Mouse (Mus musculus): ENCODE results near the gene Aggf1. TPM values are rescaled to one million over a fixed set of nuclear protein-coding genes. Genes with fewer than 3 reads are reported as not detected.
A peak's percentile ranks its signal among the peaks of the same experiment; 100 is the strongest.

The Aggf1 gene
- polyA plus RNA-seq, 1 experiment from 2014 or later: 41.8 TPM

- peaks cover 33% of the 10 kb centered on the region for H3K4me1 ChIP-seq
- H3K4me2 ChIP-seq: peak overlapping the region; percentile 60
- 0 out of 2 replicates have a peak, but pooled peaks have one; percentile 10 for ATAC-seq (replicated peaks)
- H3K4me3 ChIP-seq: peak overlapping the region; percentile 88
- 2% methylated on average over 5 of the region's 5 CpGs for WGBS
- H3K9ac ChIP-seq: peak overlapping the region; percentile 96; the same call in 1 of the 2 replicates
- no peaks in the 10 kb centered on the region for H3K9me3 ChIP-seq
- H3K36me3 ChIP-seq (replicated peaks): no peaks in the 10 kb centered on the region
- H3K27me3 ChIP-seq (replicated peaks): no peaks in the 10 kb centered on the region
- H3K27ac ChIP-seq: peak overlapping the region; percentile 96
Measured at GRCm38 (mm10) chr13:95327345-95327741, 47.8 kb downstream of the Aggf1 start.

- Histone ChIP-seq H3K4me3 (peak overlapping the region; percentile 88), H3K9ac (peak overlapping the region; percentile 96), H3K9me3 (no peaks in the 10 kb centered on the region), H3K36me3 (replicated peaks) (no peaks in the 10 kb centered on the region), H3K27me3 (replicated peaks) (no peaks in the 10 kb centered on the region), H3K4me1 (peaks cover 33% of the 10 kb centered on the region), H3K27ac (peak overlapping the region; percentile 96), H3K4me2 (peak overlapping the region; percentile 60)
- 4% methylated on average over 21 of the region's 21 CpGs for WGBS
- no peak for ATAC-seq (replicated peaks)
Measured at GRCm38 (mm10) chr13:95326611-95327344, 48.4 kb downstream of the Aggf1 start.

GRCm38 (mm10) chr13:95325907-95326550 lies 49.1 kb downstream of the Aggf1 start:
- Histone ChIP-seq H3K27ac (peak overlapping the region; percentile 96), H3K9me3 (no peaks in the 10 kb centered on the region), H3K9ac (peak overlapping the region; percentile 96), H3K4me3 (peak overlapping the region; percentile 88), H3K27me3 (replicated peaks) (no peaks in the 10 kb centered on the region), H3K4me2 (peak overlapping the region; percentile 60), H3K36me3 (replicated peaks) (no peaks in the 10 kb centered on the region), H3K4me1 (peaks cover 33% of the 10 kb centered on the region)
- WGBS: 6% methylated on average over 5 of the region's 5 CpGs
- no peak for ATAC-seq (replicated peaks)

GRCm38 (mm10) chr13:95325080-95325906 lies 49.9 kb downstream of the Aggf1 start:
- H3K4me2 ChIP-seq: peak overlapping the region; percentile 60

GRCm38 (mm10) chr13:95324626-95325079 lies 50.5 kb downstream of the Aggf1 start:
- Histone ChIP-seq H3K36me3 (replicated peaks) (no peaks in the 10 kb centered on the region), H3K9me3 (no peaks in the 10 kb centered on the region), H3K4me3 (peak overlapping the region; percentile 88), H3K27ac (peak overlapping the region; percentile 96), H3K9ac (peak overlapping the region; percentile 96), H3K4me1 (peaks cover 33% of the 10 kb centered on the region), H3K27me3 (replicated peaks) (no peaks in the 10 kb centered on the region), H3K4me2 (peak overlapping the region; percentile 60)
- under 1% methylated on average over 22 of the region's 22 CpGs for WGBS
- ATAC-seq (replicated peaks): peak; percentile 53

More at GRCm38 (mm10) chr13:95325080-95325906, 49.9 kb downstream of the Aggf1 start:
- ATAC-seq (replicated peaks): peak; percentile 71
- WGBS: under 1% methylated on average over 62 of the region's 63 CpGs
- Histone ChIP-seq H3K4me3 (peak overlapping the region; percentile 88), H3K9ac (peak overlapping the region; percentile 96), H3K27me3 (replicated peaks) (no peaks in the 10 kb centered on the region), H3K27ac (peak overlapping the region; percentile 96), H3K4me1 (peaks cover 33% of the 10 kb centered on the region), H3K36me3 (replicated peaks) (no peaks in the 10 kb centered on the region), H3K9me3 (no peaks in the 10 kb centered on the region)

- peak overlapping the region; percentile 60 for H3K4me2 ChIP-seq
- H3K36me3 ChIP-seq (replicated peaks): no peaks in the 10 kb centered on the region
- no peaks in the 10 kb centered on the region for H3K9me3 ChIP-seq
- no peaks in the 10 kb centered on the region for H3K27me3 ChIP-seq (replicated peaks)
- WGBS: 22% methylated on average over 15 of the region's 15 CpGs
- peak; percentile 78 for ATAC-seq (replicated peaks)
- peaks cover 28% of the 10 kb centered on the region for H3K4me1 ChIP-seq
- H3K9ac ChIP-seq: peak overlapping the region; percentile 96
- H3K27ac ChIP-seq: peak overlapping the region; percentile 96
- peak overlapping the region; percentile 88 for H3K4me3 ChIP-seq
Measured at GRCm38 (mm10) chr13:95323950-95324625, 51.1 kb downstream of the Aggf1 start.

- Histone ChIP-seq H3K4me2 (peak within 1 kb of the TSS; percentile 60), H3K27me3 (replicated peaks) (no peaks in the 10 kb centered on the region), H3K27ac (peak within 1 kb of the TSS; percentile 96), H3K9ac (peak within 1 kb of the TSS; percentile 96), H3K9me3 (no peaks in the 10 kb centered on the region), H3K4me1 (peaks cover 23% of the 10 kb centered on the region), H3K4me3 (peak within 1 kb of the TSS; percentile 88), H3K36me3 (replicated peaks) (no peaks in the 10 kb centered on the region)
- 91% methylated on average over 6 of the region's 6 CpGs for WGBS
- no peak for ATAC-seq (replicated peaks)
Measured at GRCm38 (mm10) chr13:95323400-95323799, 51.8 kb downstream of the Aggf1 start, which contains the start of gene Zbed3. TSS of gene Zbed3 (plus strand) at chr13:95323612.

- Histone ChIP-seq H3K4me2 (no peak overlapping the region), H3K4me3 (no peak overlapping the region), H3K27me3 (replicated peaks) (no peaks in the 10 kb centered on the region), H3K9me3 (no peaks in the 10 kb centered on the region), H3K9ac (no peak overlapping the region), H3K36me3 (replicated peaks) (no peaks in the 10 kb centered on the region), H3K4me1 (no peaks in the 10 kb centered on the region), H3K27ac (no peak overlapping the region)
- ATAC-seq (replicated peaks): no peak
- 62% methylated on average over 4 of the region's 4 CpGs for WGBS
Measured at GRCm38 (mm10) chr13:95320451-95320850, 54.7 kb downstream of the Aggf1 start.

- Histone ChIP-seq H3K36me3 (replicated peaks) (no peaks in the 10 kb centered on the region), H3K9me3 (no peaks in the 10 kb centered on the region), H3K4me3 (no peak overlapping the region), H3K4me2 (no peak overlapping the region), H3K27me3 (replicated peaks) (no peaks in the 10 kb centered on the region), H3K9ac (no peak overlapping the region), H3K4me1 (no peaks in the 10 kb centered on the region), H3K27ac (no peak overlapping the region)
- WGBS: 80% methylated on average over 6 of the region's 6 CpGs
- no peak for ATAC-seq (replicated peaks)
Measured at GRCm38 (mm10) chr13:95319153-95319552, 56.0 kb downstream of the Aggf1 start.

- no peaks in the 10 kb centered on the region for H3K36me3 ChIP-seq (replicated peaks)
- WGBS: 53% methylated on average over 6 of the region's 6 CpGs
- H3K27ac ChIP-seq: no peak overlapping the region
- no peaks in the 10 kb centered on the region for H3K4me1 ChIP-seq
- no peak overlapping the region for H3K9ac ChIP-seq
- no peak overlapping the region for H3K4me3 ChIP-seq
- no peaks in the 10 kb centered on the region for H3K27me3 ChIP-seq (replicated peaks)
- no peaks in the 10 kb centered on the region for H3K9me3 ChIP-seq
- ATAC-seq (replicated peaks): peak; percentile 52; the same call in 1 of the 2 replicates
- H3K4me2 ChIP-seq: no peak overlapping the region
Measured at GRCm38 (mm10) chr13:95312016-95312415, 63.1 kb downstream of the Aggf1 start.

- H3K9ac ChIP-seq: no peak overlapping the region
- H3K4me2 ChIP-seq: no peak overlapping the region
- no peak overlapping the region for H3K4me3 ChIP-seq
- H3K27me3 ChIP-seq (replicated peaks): no peaks in the 10 kb centered on the region
- H3K27ac ChIP-seq: no peak overlapping the region
- WGBS: 84% methylated on average over 8 of the region's 8 CpGs
- no peaks in the 10 kb centered on the region for H3K36me3 ChIP-seq (replicated peaks)
- ATAC-seq (replicated peaks): no peak
- H3K9me3 ChIP-seq: no peaks in the 10 kb centered on the region
- H3K4me1 ChIP-seq: no peaks in the 10 kb centered on the region
Measured at GRCm38 (mm10) chr13:95307100-95307655, 68.0 kb downstream of the Aggf1 start.

All from midbrain, embryonic 15.5 days (tissue).